Mouse (Mus musculus) liver, embryonic 16.5 days (tissue): ENCODE results near the gene Artn. TPM values are rescaled to one million over a fixed set of nuclear protein-coding genes. Genes with fewer than 3 reads are reported as not detected.
A peak's percentile ranks its signal among the peaks of the same experiment; 100 is the strongest.

Experiments
- ATAC-seq: fragments of 200-750 bp; cut with Nextera tagmentation; 2 replicates; pipeline ENCODE4 v1.8.0; 2017; ENCODE audit warnings: low read depth, mild to moderate bottlenecking, moderate number of reproducible peaks, moderate library complexity
- H3K27ac ChIP-seq: fragments of 300-500 bp; sonication (generic); 2 replicates; pipeline ENCODE4 v1.5.1; 2014; ENCODE audit warnings: mild to moderate bottlenecking, low read length
- H3K27me3 ChIP-seq: fragments of 300-500 bp; sonication (generic); 2 replicates; pipeline ENCODE4 v1.6.1; 2014; ENCODE audit warnings: low read depth, low read length, mixed read lengths; ENCODE audit not compliant: control insufficient read depth, insufficient read depth
- H3K36me3 ChIP-seq: fragments of 300-500 bp; sonication (generic); 2 replicates; pipeline ENCODE4 v1.6.1; 2014; ENCODE audit warnings: mild to moderate bottlenecking; ENCODE audit not compliant: control insufficient read depth, insufficient read depth
- H3K4me1 ChIP-seq: fragments of 300-500 bp; sonication (generic); 2 replicates; pipeline ENCODE4 v1.6.1; 2014; ENCODE audit warnings: low read depth, low read length, mixed read lengths; ENCODE audit not compliant: control insufficient read depth
- H3K4me2 ChIP-seq: fragments of 300-500 bp; sonication (generic); 2 replicates; pipeline ENCODE4 v1.6.1; 2014; ENCODE audit warnings: low read depth, low read length, mixed read lengths
- H3K4me3 ChIP-seq: fragments of 300-500 bp; sonication (generic); 2 replicates; pipeline ENCODE4 v1.5.1; 2014; ENCODE audit warnings: low read depth, mild to moderate bottlenecking, low read length
- H3K9ac ChIP-seq: fragments of 300-500 bp; sonication (generic); 2 replicates; pipeline ENCODE4 v1.6.1; 2014; ENCODE audit warnings: low read depth, low read length
- H3K9me3 ChIP-seq: fragments of 300-500 bp; sonication (generic); replicated peaks from 2 replicates; pipeline ENCODE4 v1.6.1; 2016; ENCODE audit warnings: low read length; ENCODE audit not compliant: control insufficient read depth
- WGBS: fragments of 180-500 bp; shearing (Covaris S2); extraction: QIAGEN DNeasy Blood & Tissue Kit; methylation state at CpG from one replicate; pipeline ENCODE4 v1.1.7; 2014; ENCODE audit not compliant: insufficient replicate concordance; 5-methylcytosine and 5-hydroxymethylcytosine counted together
- polyA plus RNA-seq: library from polyadenylated mRNA; unstranded; fragments of >200 nt; fragmentation: Nextera tagmentation; extraction: Ambion mirVana; gene quantifications from 2 replicates; pipeline ENCODE4 v1.2.1, GENCODE M21; 2015

Gene Artn
- polyA plus RNA-seq, 1 experiment from 2014 or later = 2.2 TPM

DNA sequence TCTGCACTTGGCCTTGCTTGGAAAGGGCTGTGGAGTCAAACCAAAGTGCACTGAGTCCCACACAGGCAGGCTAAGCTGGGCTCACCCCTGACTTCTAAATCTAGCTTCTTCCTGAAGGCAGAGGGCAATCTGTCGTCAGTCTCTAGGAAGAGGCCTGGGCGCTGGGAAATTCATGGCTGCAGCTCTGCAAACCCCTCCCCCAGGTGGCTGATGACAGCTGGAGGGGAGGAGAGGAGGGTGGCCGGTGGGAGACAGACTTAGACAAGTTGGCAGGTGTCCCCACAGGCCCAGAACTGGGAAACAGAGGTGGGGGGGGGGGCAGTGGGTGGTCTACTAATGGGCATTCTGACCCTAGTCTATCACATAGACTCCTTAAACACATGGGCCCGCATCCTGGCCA, 27.9 kb upstream of the Artn start:
- Histone ChIP-seq H3K4me1 (no peaks in the 10 kb centered on the region), H3K9me3 (no peaks in the 10 kb centered on the region), H3K36me3 (0 out of 2 replicates have a peak, but pooled peaks cover 3% of the 10 kb centered on the region), H3K27me3 (no peaks in the 10 kb centered on the region), H3K27ac (no peak overlapping the region), H3K4me3 (no peak overlapping the region), H3K4me2 (no peak overlapping the region), H3K9ac (no peak overlapping the region)
- WGBS = 56% methylated on average over 4 of the region's 4 CpGs
- ATAC-seq = no peak

DNA sequence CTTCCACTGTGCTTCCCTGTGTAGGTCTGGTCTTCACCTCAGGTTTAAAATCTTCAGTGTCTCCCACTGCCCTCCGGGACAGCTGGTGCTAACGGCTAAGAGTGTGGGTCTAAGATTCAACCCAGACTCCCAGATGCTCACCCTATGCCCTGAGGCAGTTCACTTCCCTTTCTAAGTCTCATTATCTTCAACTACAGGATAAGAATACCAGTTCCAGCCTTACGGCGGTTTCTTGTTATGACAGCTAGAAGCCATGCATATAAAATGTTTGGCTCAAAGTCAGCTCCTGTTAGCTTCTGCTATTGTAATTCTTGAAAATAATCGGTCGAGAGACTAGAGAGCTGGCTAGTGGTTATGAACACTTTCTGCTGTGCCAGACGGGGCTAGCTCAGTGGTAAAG, 17.9 kb upstream of the Artn start:
- Histone ChIP-seq H3K27me3 (no peaks in the 10 kb centered on the region), H3K4me2 (no peak overlapping the region), H3K9me3 (no peaks in the 10 kb centered on the region), H3K36me3 (no peaks in the 10 kb centered on the region), H3K9ac (no peak overlapping the region), H3K4me1 (no peaks in the 10 kb centered on the region), H3K4me3 (no peak overlapping the region), H3K27ac (no peak overlapping the region)
- no peak for ATAC-seq
- WGBS = 76% methylated on average over 7 of the region's 7 CpGs

DNA sequence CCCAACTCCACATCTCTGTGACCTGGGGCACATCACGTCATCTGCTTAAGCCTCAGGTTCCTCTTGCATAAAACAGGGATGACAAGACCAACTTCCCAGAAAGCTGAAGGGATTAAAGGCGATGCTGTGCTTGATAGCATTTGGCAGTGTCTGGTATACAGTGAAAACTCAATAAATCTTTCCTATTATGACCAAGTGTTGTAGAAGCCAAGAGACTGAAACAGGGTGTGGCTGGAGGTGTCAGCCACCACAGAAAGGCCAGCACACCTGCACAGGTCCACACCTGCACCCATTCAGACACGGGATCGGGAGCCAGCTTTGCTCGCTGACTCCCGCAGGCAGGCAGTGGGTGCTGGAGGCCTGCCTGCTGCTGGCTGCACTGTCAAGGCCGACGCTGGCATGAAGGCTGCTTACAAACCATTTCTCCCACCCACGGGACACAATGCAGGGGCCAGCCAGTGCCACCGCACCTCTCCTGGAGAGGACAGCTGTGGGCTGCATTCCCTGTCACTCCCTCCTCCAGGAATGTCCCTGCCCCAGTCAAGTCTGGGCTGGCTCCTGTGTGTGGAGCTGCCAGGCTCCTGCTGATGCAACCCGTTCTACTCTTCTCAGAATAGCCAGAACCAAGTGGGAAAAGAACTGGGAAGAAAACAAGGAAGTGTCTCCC, 17.2 kb upstream of the Artn start:
- H3K4me3 ChIP-seq = no peak overlapping the region
- WGBS = 77% methylated on average over 11 of the region's 11 CpGs
- no peaks in the 10 kb centered on the region for H3K9me3 ChIP-seq
- no peaks in the 10 kb centered on the region for H3K27me3 ChIP-seq
- ATAC-seq = no peak
- no peak overlapping the region for H3K9ac ChIP-seq
- no peaks in the 10 kb centered on the region for H3K4me1 ChIP-seq
- no peak overlapping the region for H3K4me2 ChIP-seq
- no peak overlapping the region for H3K27ac ChIP-seq
- H3K36me3 ChIP-seq = no peaks in the 10 kb centered on the region

DNA sequence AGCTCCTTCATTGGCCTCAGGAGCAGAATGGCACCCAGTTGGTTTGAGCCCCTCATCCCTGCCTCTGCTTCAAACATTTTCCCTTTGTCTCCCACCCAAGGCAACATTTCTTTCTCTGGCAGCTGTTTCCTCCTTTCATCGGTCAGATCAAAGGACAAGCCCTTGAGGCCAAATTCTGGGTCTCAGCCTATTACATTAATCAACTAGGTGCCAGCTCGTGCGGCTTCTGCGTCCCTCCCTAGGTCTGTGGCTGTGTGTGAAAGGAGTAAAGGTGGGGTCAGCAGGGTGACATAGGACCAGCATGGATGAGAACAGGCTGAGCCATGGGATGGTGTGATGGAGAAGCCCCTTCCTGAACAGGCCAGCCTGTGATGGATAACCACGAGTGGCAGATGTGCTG, 13.8 kb upstream of the Artn start:
- H3K36me3 ChIP-seq = no peaks in the 10 kb centered on the region
- WGBS = 48% methylated on average over 5 of the region's 5 CpGs
- no peak overlapping the region for H3K4me3 ChIP-seq
- no peaks in the 10 kb centered on the region for H3K9me3 ChIP-seq
- no peak overlapping the region for H3K27ac ChIP-seq
- H3K4me2 ChIP-seq = no peak overlapping the region
- no peak overlapping the region for H3K9ac ChIP-seq
- no peaks in the 10 kb centered on the region for H3K4me1 ChIP-seq
- no peaks in the 10 kb centered on the region for H3K27me3 ChIP-seq
- ATAC-seq = no peak

DNA sequence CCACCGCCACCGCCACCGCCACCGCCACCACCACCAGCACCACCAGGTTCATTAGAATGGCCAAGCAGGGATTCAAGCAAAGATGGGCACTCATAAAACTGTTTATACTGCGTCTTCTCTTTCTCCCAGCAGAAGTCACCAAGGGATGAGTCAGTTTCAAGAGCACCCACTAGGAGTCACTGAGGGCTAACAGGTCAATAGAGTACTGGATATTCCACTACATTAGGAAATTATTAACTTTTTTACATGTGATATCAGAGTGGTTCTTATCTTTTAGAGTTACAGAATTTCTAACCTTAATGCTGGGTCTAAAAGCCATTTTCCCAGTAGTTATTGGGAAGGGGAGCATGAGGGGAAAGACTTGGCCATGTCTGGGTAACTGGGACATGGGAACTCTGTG, 7.4 kb upstream of the Artn start:
- no peak for ATAC-seq
- no peak overlapping the region for H3K4me3 ChIP-seq
- H3K36me3 ChIP-seq = no peaks in the 10 kb centered on the region
- H3K4me1 ChIP-seq = no peaks in the 10 kb centered on the region
- no peaks in the 10 kb centered on the region for H3K9me3 ChIP-seq
- no peak overlapping the region for H3K27ac ChIP-seq
- no peak overlapping the region for H3K9ac ChIP-seq
- 82% methylated on average over 5 of the region's 5 CpGs for WGBS
- H3K27me3 ChIP-seq = no peaks in the 10 kb centered on the region
- no peak overlapping the region for H3K4me2 ChIP-seq

GRCm38 (mm10) chr4:117934081-117934480, 4.5 kb upstream of the Artn start:
- peaks cover 9% of the 10 kb centered on the region for H3K4me1 ChIP-seq
- 63% methylated on average over 4 of the region's 4 CpGs for WGBS
- no peak overlapping the region for H3K4me2 ChIP-seq
- no peaks in the 10 kb centered on the region for H3K9me3 ChIP-seq
- H3K27me3 ChIP-seq = peaks cover 15% of the 10 kb centered on the region
- no peak for ATAC-seq
- H3K36me3 ChIP-seq = no peaks in the 10 kb centered on the region
- H3K4me3 ChIP-seq = no peak overlapping the region
- no peak overlapping the region for H3K9ac ChIP-seq
- H3K27ac ChIP-seq = no peak overlapping the region

DNA sequence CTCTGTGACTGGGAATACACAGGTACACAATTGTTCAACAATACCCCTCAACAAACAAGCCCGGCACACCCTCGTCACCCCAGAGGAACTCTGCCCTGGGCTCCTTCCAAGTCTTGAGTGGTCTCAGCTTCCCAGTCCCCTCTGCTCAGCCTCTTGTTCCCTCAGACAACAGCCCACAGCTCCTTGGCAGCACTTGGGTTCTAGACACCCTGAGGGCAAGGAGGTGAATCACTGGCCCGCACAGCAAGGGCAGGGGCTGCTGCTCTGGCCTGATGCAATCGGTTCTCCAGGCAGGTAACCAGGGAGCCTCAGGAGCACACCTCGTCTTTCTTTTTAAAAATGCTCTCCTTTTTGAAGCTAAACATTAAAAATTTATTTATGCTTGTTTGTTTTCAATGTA, 3.7 kb upstream of the Artn start:
- no peaks in the 10 kb centered on the region for H3K36me3 ChIP-seq
- H3K27ac ChIP-seq = no peak overlapping the region
- peaks cover 22% of the 10 kb centered on the region for H3K27me3 ChIP-seq
- peaks cover 16% of the 10 kb centered on the region for H3K4me1 ChIP-seq
- H3K4me2 ChIP-seq = no peak overlapping the region
- H3K9ac ChIP-seq = no peak overlapping the region
- H3K9me3 ChIP-seq = no peaks in the 10 kb centered on the region
- ATAC-seq = no peak
- H3K4me3 ChIP-seq = no peak overlapping the region
- 79% methylated on average over 5 of the region's 5 CpGs for WGBS

GRCm38 (mm10) chr4:117928699-117929241, 793 bp downstream of the Artn start:
- Histone ChIP-seq H3K9me3 (no peaks in the 10 kb centered on the region), H3K4me2 (peak overlapping the region; percentile 74), H3K4me3 (peak overlapping the region; percentile 44), H3K36me3 (no peaks in the 10 kb centered on the region), H3K27ac (peak overlapping the region; percentile 64), H3K27me3 (peaks cover 65% of the 10 kb centered on the region), H3K4me1 (peaks cover 35% of the 10 kb centered on the region), H3K9ac (peak overlapping the region; percentile 60)
- 1% methylated on average over 13 of the region's 13 CpGs for WGBS
- peak; percentile 94 for ATAC-seq

- peak overlapping the region; percentile 74 for H3K4me2 ChIP-seq
- ATAC-seq = peak; percentile 42; the same call in 1 of the 2 replicates
- H3K9ac ChIP-seq = peak overlapping the region; percentile 38
- H3K27ac ChIP-seq = 0 out of 2 replicates have a peak overlapping the region, but pooled peaks have one; percentile 35
- H3K36me3 ChIP-seq = no peaks in the 10 kb centered on the region
- H3K4me3 ChIP-seq = peak overlapping the region; percentile 44
- WGBS = 13% methylated on average over 6 of the region's 6 CpGs
- H3K9me3 ChIP-seq = no peaks in the 10 kb centered on the region
- peaks cover 71% of the 10 kb centered on the region for H3K27me3 ChIP-seq
- H3K4me1 ChIP-seq = peaks cover 35% of the 10 kb centered on the region
These were observed 1.3 kb downstream of the Artn start for GRCm38 (mm10) chr4:117928234-117928633.
